Mouse (Mus musculus) embryonic stem cell, embryonic (primary cell): ENCODE data around the gene Nbea.

Source experiments
- CTCF ChIA-PET, 4 experiments: fragments of 300-600 bp in 2 of 4; fragments of 350-600 bp in 2 of 4; sonication (Branson Sonifier 250); formaldehyde crosslinking; loops; one replicate each; lab custom pipeline; 2022; ENCODE audit warnings: inconsistent platforms in 2 of 4; lab: Charles Lee
- POLR2A ChIA-PET, 4 experiments: fragments of 300-600 bp in 2 of 4; fragments of 350-600 bp in 2 of 4; sonication (Branson Sonifier 250); formaldehyde crosslinking; loops; one replicate each; lab custom pipeline; 2022; ENCODE audit warnings: antibody characterized with exemption in 4 of 4, inconsistent platforms in 1 of 4; lab: Charles Lee

Gene Nbea

DNA sequence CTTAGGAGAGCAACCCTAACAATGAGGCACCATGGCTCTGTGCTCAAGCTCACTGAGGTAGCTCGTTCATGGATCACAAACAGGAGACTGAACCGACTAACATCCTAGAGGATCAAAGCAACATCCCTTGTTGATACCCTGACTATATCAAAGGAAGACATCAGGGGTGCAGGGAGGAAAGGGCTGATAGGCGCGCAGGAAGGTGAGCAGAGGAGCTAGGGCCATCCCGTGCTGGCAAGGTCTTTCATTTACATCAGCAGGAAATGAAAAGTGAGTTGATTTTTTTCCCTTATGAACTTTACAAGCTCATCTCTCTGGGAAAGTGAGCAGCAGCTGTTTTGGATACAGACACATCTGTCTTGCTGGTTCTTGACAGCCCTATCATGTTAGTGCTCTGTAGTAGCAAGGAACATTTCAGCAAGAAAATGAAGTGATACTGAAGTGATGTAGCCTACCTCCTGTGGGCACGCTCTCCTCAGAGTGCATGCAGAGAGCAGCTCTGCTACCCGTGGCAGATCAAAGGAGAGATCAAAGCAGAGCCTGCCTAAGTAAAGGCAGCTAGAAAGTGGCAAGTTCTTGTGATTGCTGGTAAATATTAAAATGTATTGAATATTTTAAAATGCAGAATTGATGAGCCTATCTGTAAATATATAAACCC, 523.8 kb downstream of the Nbea start:
- CTCF ChIA-PET, result interaction anchor here in 3 of 4 experiments (0.6 to 1.3 kb wide), 7 partner anchors 50 to 285 kb away, joined by 3 to 7 read pairs (median 4); no protein-coding TSS in a partner anchor

GRCm38 (mm10) chr3:55652321-55652720, 531.2 kb downstream of the Nbea start:
- ChIA-PET POLR2A (no interaction called here), CTCF (no interaction called here)

More for the DNA sequence above, 523.8 kb downstream of the Nbea start:
- POLR2A ChIA-PET, result interaction anchor here in 1 of 4 experiments (1.0 kb wide), 1 partner anchor 130 kb away, joined by 3 read pairs; no protein-coding TSS in a partner anchor

DNA sequence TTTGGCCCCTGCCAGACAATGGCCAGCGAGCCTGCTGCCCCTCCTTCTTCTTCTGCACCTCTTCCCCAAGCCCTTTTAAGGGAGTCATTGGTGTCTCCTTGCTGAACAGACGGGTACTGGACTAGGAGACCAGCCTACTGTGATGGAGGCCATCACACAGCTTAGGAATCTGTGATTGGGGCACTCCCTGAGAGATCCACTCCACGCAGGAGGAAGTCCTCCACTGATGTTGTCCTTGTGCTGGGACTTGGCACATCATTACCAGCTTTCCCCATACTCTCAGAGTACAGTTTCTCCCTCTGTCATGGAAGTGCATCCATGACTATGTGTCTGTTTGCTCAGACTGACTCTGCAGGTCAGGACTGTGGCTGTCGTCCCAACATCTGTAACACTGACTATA, 531.6 kb downstream of the Nbea start:
- POLR2A ChIA-PET, result no interaction called here
- CTCF ChIA-PET, result no interaction called here

DNA sequence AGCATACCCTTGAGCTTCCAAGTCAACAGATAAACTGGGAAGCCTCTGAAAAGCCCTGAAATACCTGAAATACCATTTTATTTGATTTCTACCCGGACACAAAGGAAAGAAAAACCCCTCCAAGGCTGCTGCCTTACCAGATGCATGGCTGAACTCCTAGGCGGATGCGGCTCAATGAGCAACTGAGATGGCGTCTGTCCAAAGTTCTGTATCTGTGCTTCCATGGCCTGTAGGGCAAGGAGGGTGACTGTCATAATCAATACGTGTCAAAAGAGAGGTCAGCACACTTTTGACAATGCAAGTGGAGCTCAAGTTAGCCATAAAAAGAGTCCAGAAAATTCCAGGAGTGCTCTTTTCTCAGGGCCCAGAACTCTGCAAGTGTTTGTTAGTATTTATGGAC, 534.0 kb downstream of the Nbea start:
- POLR2A ChIA-PET, result no interaction called here
- CTCF ChIA-PET, result interaction anchor here in 1 of 4 experiments (1.6 kb wide), 1 partner anchor 130 kb away, joined by 3 read pairs; no protein-coding TSS in a partner anchor

DNA sequence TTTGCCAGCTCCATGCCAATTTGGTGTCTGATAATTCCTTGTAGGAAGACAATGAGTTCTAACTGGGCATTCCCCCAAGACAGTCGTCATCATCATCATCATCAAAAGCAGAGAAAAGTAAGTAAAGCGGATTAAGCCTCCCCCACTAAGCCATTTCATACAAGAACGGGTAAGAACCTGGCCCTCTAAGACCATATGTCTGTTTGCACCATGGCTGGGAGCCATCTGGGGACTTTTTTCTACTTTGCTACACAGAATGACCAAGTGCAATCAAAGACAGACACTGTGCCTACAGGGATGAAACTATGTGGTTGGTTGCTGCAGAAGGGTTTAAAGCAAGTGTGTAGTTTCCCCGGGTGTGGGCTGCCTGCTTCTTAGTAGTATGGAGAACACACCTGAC, 535.2 kb downstream of the Nbea start:
- ChIA-PET POLR2A (interaction anchor here in 1 of 4 experiments (0.7 kb wide), 1 partner anchor 299 kb away, joined by 5 read pairs; no protein-coding TSS in a partner anchor), CTCF (no interaction called here)

DNA sequence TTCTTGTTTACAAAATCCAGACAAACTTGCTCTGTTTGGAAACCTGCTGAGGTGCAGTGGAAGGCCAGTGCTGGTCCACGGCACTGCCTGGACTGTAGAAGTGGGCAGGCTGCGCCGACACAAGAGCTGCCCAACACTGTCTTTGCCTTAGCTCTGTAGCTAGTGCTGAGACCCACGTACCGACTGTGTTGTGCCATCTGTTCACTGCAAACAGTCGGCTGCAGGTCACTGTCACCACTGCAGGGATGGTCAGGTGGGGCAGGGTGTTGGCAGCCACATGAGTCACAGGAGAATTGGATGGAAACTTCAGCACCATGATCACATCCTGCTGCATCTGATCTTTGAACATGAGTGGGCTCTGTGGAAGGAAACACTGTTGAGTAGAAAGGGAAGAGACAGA, 536.3 kb downstream of the Nbea start:
- ChIA-PET CTCF (no interaction called here), POLR2A (no interaction called here)

DNA sequence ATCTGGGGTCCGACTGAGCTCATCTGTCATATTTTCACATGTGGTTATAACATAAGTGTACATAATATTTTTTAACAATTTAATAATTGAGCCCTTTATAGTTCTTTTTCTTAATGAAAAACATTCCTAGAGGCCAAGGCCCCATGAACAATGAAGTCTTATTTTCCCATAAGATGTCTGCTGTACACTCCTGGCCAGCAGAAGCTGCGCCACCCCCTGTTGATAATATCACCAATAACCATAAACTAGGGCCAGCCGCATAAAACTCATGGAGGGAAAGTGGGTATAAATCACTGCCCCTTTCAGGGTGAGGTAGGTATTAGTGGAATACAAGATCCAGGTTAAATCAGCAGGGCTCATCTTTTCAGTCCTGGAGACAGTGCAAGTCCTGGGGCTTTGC, 537.1 kb downstream of the Nbea start:
- ChIA-PET CTCF (no interaction called here), POLR2A (no interaction called here)

GRCm38 (mm10) chr3:55644035-55644618, 539.4 kb downstream of the Nbea start:
- CTCF ChIA-PET, result interaction anchor here in 1 of 4 experiments (0.5 kb wide), 1 partner anchor 409 kb away, joined by 4 read pairs; no protein-coding TSS in a partner anchor
- POLR2A ChIA-PET, result no interaction called here

GRCm38 (mm10) chr3:55637660-55638059, 545.8 kb downstream of the Nbea start:
- ChIA-PET POLR2A (no interaction called here), CTCF (no interaction called here)

DNA sequence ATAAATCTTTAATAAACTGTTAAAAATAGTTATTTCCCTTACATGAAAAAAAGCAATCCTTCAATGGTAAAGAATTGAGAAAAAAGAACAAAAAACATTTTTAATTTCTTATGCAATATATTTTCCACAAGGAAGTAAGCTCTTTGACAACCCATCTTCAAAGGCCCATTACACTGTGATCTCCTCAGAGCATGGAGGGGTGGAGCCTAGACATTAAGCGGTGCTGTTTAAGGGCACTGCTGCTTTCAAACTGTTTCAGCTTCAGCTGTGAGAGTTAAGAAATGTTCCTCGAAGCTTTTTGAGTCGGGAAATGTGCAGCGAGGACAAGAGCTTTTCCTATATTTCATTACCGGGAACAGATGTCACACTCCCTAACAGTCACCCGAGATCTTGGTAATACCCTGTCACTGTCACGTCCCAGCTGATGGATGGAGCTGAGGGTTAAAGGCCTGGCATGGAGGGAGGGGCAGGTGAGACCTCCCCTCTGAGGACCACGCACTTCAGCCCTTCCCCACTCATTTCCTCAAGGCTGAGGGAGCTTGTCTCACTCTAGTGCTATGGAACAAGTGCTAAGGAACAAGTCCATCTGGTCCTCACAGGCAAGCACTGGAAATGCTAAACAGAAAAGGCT, 547.8 kb downstream of the Nbea start:
- CTCF ChIA-PET, result no interaction called here

GRCm38 (mm10) chr3:55627054-55627453, 556.4 kb downstream of the Nbea start:
- ChIA-PET CTCF (no interaction called here), POLR2A (no interaction called here)

More for the DNA sequence above, 547.8 kb downstream of the Nbea start:
- POLR2A ChIA-PET, result no interaction called here

- POLR2A ChIA-PET, result interaction anchor here in 2 of 4 experiments (0.6 to 0.7 kb wide), 2 partner anchors 31 to 136 kb away, joined by 3 read pairs; no protein-coding TSS in a partner anchor
- CTCF ChIA-PET, result interaction anchor here in 2 of 4 experiments (0.6 to 1.0 kb wide), 3 partner anchors 264 to 1918 kb away, joined by 3 to 4 read pairs (median 3); no protein-coding TSS in a partner anchor
Observed at GRCm38 (mm10) chr3:55621958-55622357, 561.5 kb downstream of the Nbea start.

DNA sequence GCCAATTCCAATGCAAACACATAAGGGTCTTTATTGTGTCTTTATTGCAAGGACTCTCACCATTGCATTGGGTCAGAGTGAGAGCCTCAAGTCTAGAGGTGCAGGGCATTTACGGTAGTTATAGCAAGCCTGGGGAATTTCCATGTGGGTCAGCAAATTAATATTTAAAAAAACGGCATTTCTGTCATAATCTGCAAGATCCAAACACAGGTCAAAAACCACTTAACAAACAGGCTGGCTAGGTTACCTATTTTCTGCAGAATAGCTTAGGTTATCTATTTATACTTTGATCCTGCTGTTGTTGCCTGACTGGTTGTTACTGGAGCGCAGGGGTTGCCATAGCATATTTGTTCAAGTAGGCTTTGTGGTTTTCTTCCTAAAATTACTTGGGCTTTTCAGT, 565.1 kb downstream of the Nbea start:
- ChIA-PET POLR2A (no interaction called here), CTCF (no interaction called here)

GRCm38 (mm10) chr3:55612459-55613115, 570.9 kb downstream of the Nbea start:
- CTCF ChIA-PET, result interaction anchor here in 1 of 4 experiments (0.7 kb wide), 1 partner anchor 372 kb away, joined by 3 read pairs; no protein-coding TSS in a partner anchor
- POLR2A ChIA-PET, result interaction anchor here in 1 of 4 experiments (0.7 kb wide), 1 partner anchor 221 kb away, joined by 3 read pairs; no protein-coding TSS in a partner anchor

- ChIA-PET POLR2A (no interaction called here), CTCF (no interaction called here)
Observed at GRCm38 (mm10) chr3:55612023-55612422, 571.5 kb downstream of the Nbea start.

- POLR2A ChIA-PET, result interaction anchor here (0.6 to 1.1 kb wide), 4 partner anchors 11 to 279 kb away, joined by 3 to 6 read pairs (median 3); no protein-coding TSS in a partner anchor
- CTCF ChIA-PET, result interaction anchor here in 2 of 4 experiments (0.6 to 0.8 kb wide), 3 partner anchors 10 to 124 kb away, joined by 3 to 6 read pairs (median 4); no protein-coding TSS in a partner anchor
Observed at GRCm38 (mm10) chr3:55610191-55610590, 573.3 kb downstream of the Nbea start.

DNA sequence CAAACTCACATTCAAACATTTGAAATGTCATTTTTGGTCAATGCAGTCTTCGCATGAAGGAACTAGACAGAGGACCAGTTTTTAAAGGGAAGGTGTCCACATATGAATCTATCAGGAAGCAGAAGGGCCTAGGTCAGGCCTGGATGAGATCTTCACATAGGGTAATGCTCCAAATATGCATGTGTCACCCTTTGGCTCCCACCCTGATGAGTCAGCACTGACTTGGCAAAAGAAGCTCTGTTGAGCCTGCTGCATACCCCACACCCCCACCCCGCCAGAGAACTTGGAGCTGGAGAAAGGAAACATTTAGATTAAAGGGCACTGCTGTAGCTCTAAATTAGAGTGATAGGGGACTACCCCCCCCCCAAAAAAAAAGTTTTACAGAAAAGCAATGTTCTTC, 583.2 kb downstream of the Nbea start:
- POLR2A ChIA-PET, result interaction anchor here in 2 of 4 experiments (1.0 to 1.1 kb wide), 2 partner anchors 11 to 20 kb away, joined by 3 read pairs; no protein-coding TSS in a partner anchor
- CTCF ChIA-PET, result interaction anchor here in 1 of 4 experiments (0.8 kb wide), 1 partner anchor 10 kb away, joined by 3 read pairs; no protein-coding TSS in a partner anchor

DNA sequence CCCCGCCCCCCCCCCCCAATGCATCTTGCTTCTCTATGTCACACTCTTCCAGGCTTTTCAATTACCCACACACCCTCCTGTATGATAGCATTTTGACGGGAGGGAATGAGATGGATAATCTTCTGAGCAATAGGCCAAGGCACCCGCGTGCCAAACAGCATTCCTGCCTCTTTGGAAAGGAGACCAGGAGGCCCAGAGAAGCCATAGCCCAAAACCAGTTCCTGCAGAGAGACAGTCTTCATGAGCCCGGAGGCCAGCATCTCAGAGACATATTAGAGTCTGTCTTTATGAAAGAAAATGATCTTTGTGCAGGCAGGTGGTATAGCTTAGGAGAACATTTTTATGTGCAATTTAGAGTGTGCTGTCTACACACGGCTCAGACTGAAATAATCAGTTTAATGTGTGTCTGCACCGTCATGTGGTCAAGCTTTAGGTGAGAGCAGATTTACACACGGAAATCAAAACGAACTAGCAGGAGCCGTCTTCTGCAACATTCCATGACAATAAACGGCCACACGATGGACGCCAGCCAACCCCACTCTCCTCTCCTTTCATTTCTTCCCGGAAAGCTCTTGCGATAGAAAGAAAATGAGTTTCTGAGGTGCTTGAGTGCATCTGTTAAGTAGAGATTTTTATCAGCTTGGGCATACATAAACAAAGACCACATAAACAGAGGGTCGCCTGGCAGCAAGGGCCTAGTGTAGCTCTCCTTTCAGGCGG, 584.0 kb downstream of the Nbea start:
- POLR2A ChIA-PET, result interaction anchor here in 2 of 4 experiments (1.0 to 1.1 kb wide), 2 partner anchors 11 to 21 kb away, joined by 3 read pairs; no protein-coding TSS in a partner anchor
- CTCF ChIA-PET, result interaction anchor here in 2 of 4 experiments (0.5 to 0.8 kb wide), 2 partner anchors 9 to 11 kb away, joined by 3 to 5 read pairs; no protein-coding TSS in a partner anchor
